Mouse (Mus musculus) heart, adult 2 months (tissue): ENCODE measurements at regions not wholly inside any gene's neighbourhood (a gene's known extent, or its start where the extent isn't known, plus 50 kb on each side); places are given as distances from the start of the nearest gene placed in this dataset.
A peak's percentile ranks its signal among the peaks of the same experiment; 100 is the strongest.

ENCODE experiments used
- DNase-seq, 2 experiments: peaks; one replicate each; pipeline ENCODE4 v3.0.0; 2021
- H3K27ac ChIP-seq: fragments of 200-600 bp; 2 replicates; pipeline ENCODE4 v1.8.1; 2022
- H3K27me3 ChIP-seq: fragments of 200-500 bp; 2 replicates; pipeline ENCODE4 v1.6.1; 2012; ENCODE audit warnings: mild to moderate bottlenecking, low read length, inconsistent platforms, mixed read lengths; ENCODE audit not compliant: control insufficient read depth, insufficient read depth
- H3K36me3 ChIP-seq: fragments of 200-500 bp; 2 replicates; pipeline ENCODE4 v1.6.1; 2012; ENCODE audit warnings: low read length, inconsistent platforms; ENCODE audit not compliant: control insufficient read depth, insufficient read depth
- H3K4me1 ChIP-seq: fragments of 200-500 bp; 2 replicates; pipeline ENCODE4 v1.6.1; 2011; ENCODE audit warnings: low read length; ENCODE audit not compliant: control insufficient read depth, insufficient read depth
- H3K4me3 ChIP-seq: fragments of 200-600 bp; 2 replicates; pipeline ENCODE4 v1.8.1; 2022
- H3K79me2 ChIP-seq: fragments of 200-500 bp; replicated peaks from 2 replicates; pipeline ENCODE4 v1.6.1; 2012; ENCODE audit warnings: mild to moderate bottlenecking, inconsistent platforms, low read length, moderate library complexity, mixed read lengths; ENCODE audit not compliant: control insufficient read depth, insufficient read depth
- H3K9ac ChIP-seq: fragments of 200-500 bp; 2 replicates; pipeline ENCODE4 v1.6.1; 2012; ENCODE audit warnings: low read depth, mild to moderate bottlenecking, control low read depth, inconsistent platforms, low read length, mixed read lengths
- CTCF ChIP-seq: fragments of 200-600 bp; IDR thresholded peaks from 2 replicates; pipeline ENCODE4 v1.8.1; 2022; ENCODE audit warnings: antibody characterized with exemption, mild to moderate bottlenecking, moderate library complexity
- EP300 ChIP-seq: fragments of 200-500 bp; IDR thresholded peaks from 2 replicates; pipeline ENCODE4 v1.6.1; 2011; ENCODE audit warnings: low read depth, low read length, control low read depth; ENCODE audit not compliant: insufficient read depth
- POLR2A ChIP-seq: fragments of 200-500 bp; IDR thresholded peaks from 2 replicates; pipeline ENCODE4 v1.6.1; 2011; ENCODE audit warnings: mild to moderate bottlenecking, low read depth, low read length, control low read depth; ENCODE audit not compliant: insufficient read depth
- WGBS: fragments of 180-500 bp; shearing (Covaris S2); methylation state at CpG from one replicate; pipeline ENCODE4 v1.1.7; 2018; 5-methylcytosine and 5-hydroxymethylcytosine counted together
- intact Hi-C: fragments of 180-260 bp; cut with DNase I; formaldehyde crosslinking; loops from one replicate; pipeline ENCODE4 v1.15.1; 2025

DNA sequence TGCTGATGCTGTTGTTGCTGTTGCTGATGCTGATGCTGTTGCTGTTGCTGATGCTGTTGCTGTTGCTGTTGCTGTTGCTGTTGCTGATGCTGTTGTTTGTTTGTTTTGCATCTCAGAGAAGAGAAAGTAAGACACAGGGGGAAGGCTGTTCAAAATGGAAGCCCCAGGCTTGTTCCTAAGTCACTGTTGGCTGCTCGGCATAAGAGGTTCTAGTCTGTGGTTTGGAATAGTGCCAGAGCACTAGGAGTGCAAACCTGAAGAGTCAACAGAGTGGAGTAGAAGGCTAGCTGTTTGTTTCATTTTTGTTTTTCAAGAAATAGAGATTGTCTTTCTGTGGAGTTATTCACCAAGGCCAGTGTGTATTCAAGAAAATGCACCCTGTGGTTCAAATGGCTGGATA is 75.1 kb upstream of the Nkx2-2 start:
- intact Hi-C loops, result no loop called here
- no peak for TF ChIP-seq POLR2A
- no peak for TF ChIP-seq CTCF
- TF ChIP-seq EP300, result no peak
- WGBS, result 38% methylated on average over 1 of the region's 1 CpGs

DNA sequence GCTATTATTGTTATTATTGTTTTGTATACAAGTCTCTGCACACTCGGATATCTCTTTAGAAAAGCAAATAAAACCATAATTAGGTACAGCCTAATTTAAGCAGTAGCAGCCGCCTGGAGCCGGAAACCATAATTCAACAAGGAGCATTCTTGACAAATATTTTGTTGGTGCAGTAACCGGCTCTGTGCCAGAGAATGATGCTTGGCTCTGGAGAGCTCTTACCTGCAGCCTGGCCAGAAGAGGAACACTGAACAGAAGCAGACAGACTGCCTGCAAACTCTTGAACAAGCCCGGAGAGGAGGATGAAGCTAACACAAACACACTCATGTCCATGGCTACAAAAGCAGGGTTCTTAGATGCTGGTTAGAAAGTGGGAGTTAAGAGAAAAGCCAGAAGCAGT is 73.9 kb upstream of the Nkx2-2 start:
- intact Hi-C loops, result no loop called here
- TF ChIP-seq CTCF (no peak), EP300 (no peak)
- no peaks in the 10 kb centered on the region for H3K4me1 ChIP-seq
- no peak overlapping the region for H3K4me3 ChIP-seq
- no peak for DNase-seq
- no peaks in the 10 kb centered on the region for H3K36me3 ChIP-seq
- H3K27ac ChIP-seq, result no peak overlapping the region
- no peaks in the 10 kb centered on the region for H3K79me2 ChIP-seq
- 71% methylated on average over 5 of the region's 5 CpGs for whole genome bisulfite sequencing
- H3K9ac ChIP-seq, result no peak overlapping the region
- H3K27me3 ChIP-seq, result no peaks in the 10 kb centered on the region

More for the DNA sequence above, 75.1 kb upstream of the Nkx2-2 start:
- no peak overlapping the region for H3K27ac ChIP-seq
- no peaks in the 10 kb centered on the region for H3K27me3 ChIP-seq
- H3K9ac ChIP-seq, result no peak overlapping the region
- no peaks in the 10 kb centered on the region for H3K36me3 ChIP-seq
- DNase-seq, result no peak
- no peaks in the 10 kb centered on the region for H3K79me2 ChIP-seq
- no peaks in the 10 kb centered on the region for H3K4me1 ChIP-seq
- H3K4me3 ChIP-seq, result no peak overlapping the region

DNA sequence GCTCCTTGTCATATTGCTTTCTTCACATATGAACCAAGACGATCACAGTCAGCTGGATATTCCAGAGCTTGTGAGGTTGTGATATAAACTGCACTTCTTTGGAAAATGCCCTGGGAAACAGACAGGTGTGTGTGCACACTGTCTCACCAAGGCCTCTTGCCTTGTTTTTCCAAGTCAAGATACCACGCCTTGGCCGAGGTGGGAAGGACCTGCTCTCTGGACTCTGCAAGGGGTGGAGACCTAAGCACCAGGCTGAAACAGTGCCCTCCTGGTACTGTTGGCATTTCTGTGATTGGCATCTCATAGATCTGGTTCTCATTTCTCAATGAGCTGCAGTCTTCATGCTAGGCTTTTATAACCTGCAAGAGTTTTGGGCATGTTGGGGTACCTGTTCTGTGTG is 73.2 kb upstream of the Nkx2-2 start:
- Histone ChIP-seq H3K4me3 (no peak overlapping the region), H3K79me2 (no peaks in the 10 kb centered on the region), H3K4me1 (no peaks in the 10 kb centered on the region), H3K27me3 (no peaks in the 10 kb centered on the region), H3K9ac (no peak overlapping the region), H3K36me3 (no peaks in the 10 kb centered on the region), H3K27ac (no peak overlapping the region)
- no peak for DNase-seq
- 80% methylated on average over 3 of the region's 3 CpGs for WGBS
- intact Hi-C loops, result no loop called here
- TF ChIP-seq EP300, result no peak
- TF ChIP-seq CTCF, result no peak
- TF ChIP-seq POLR2A, result no peak

DNA sequence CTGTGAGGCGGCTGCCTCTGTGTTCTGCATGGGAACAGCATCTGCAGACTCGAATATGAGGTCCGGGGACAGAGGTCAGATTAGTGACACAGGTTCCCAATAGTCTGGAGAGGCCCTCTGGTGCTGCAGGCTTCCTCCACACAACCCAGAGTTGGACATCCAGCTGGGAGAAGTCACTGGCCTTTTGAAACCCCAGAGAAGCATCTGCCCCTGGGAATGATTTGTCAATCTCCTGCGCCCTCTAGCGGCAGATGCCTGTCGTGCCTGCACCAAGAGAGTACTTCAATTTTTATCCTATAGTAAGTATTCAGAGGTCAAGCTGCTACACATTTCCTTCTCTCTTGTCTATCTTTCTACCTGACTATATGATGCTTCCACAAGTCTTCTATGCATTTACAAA is 62.7 kb upstream of the Nkx2-2 start:
- H3K36me3 ChIP-seq, result no peaks in the 10 kb centered on the region
- H3K4me3 ChIP-seq, result no peak overlapping the region
- DNase-seq, result peak; percentile 23 to 62
- H3K9ac ChIP-seq, result no peak overlapping the region
- H3K4me1 ChIP-seq, result no peaks in the 10 kb centered on the region
- 24% methylated on average over 6 of the region's 6 CpGs for WGBS
- H3K27ac ChIP-seq, result no peak overlapping the region
- intact Hi-C loops, result loop anchor here (1.0 to 10.0 kb wide), 3 partner anchors 79 to 622 kb away; no protein-coding TSS in a partner anchor
- TF ChIP-seq CTCF (peak; percentile 87), POLR2A (no peak), EP300 (no peak)
- no peaks in the 10 kb centered on the region for H3K27me3 ChIP-seq
- no peaks in the 10 kb centered on the region for H3K79me2 ChIP-seq

DNA sequence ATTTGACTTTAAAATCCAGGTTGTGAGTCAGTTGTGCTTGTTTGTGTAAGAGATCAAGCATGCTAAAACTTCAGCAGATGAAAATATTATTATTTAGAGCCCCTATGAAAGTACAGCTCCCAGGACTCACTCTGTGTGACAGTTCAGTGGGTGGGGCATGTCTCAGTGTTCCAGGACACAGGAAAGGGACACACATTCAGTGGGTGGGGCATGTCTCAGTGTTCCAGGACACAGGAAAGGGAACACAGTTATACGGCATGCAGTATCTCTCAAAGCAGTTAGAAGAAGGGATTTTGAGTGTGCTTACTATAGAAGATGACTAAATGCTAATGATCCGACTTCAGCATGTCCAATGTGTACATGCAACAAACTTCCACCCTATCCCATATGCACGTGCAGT is 60.9 kb upstream of the Nkx2-2 start:
- no peaks in the 10 kb centered on the region for H3K36me3 ChIP-seq
- no peak overlapping the region for H3K4me3 ChIP-seq
- TF ChIP-seq EP300 (no peak), CTCF (no peak), POLR2A (no peak)
- no peaks in the 10 kb centered on the region for H3K4me1 ChIP-seq
- no peak for DNase-seq
- WGBS, result 54% methylated on average over 3 of the region's 3 CpGs
- H3K79me2 ChIP-seq, result no peaks in the 10 kb centered on the region
- no peak overlapping the region for H3K27ac ChIP-seq
- intact Hi-C loops, result loop anchor here (5.0 to 10.0 kb wide), 2 partner anchors 78 to 620 kb away; no protein-coding TSS in a partner anchor
- no peaks in the 10 kb centered on the region for H3K27me3 ChIP-seq
- H3K9ac ChIP-seq, result no peak overlapping the region

DNA sequence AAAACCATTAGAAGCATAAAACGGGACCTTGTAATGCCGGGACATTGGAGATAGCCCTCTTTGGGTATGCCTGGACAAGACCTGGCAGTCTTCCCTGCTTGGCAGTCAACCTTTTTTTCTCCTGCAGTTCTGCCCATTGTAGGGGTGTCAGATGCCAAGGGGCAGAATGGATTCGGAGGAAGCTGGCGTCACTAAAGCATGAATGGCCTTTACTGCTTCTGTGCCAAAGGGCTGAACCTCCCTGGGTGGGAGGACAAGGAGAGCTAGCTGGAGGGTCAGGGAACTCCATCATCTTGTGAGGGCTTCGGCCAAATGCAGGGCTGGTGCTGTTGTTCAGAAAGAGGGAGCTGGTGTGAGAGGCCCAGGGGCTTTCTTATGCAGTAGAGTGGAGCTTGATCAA is 60.1 kb upstream of the Nkx2-2 start:
- Histone ChIP-seq H3K36me3 (no peaks in the 10 kb centered on the region), H3K9ac (no peak overlapping the region), H3K4me1 (no peaks in the 10 kb centered on the region), H3K27me3 (no peaks in the 10 kb centered on the region), H3K4me3 (no peak overlapping the region), H3K79me2 (no peaks in the 10 kb centered on the region), H3K27ac (no peak overlapping the region)
- intact Hi-C loops, result loop anchor here (10.0 kb wide), 1 partner anchor 619 kb away; no protein-coding TSS in a partner anchor
- TF ChIP-seq POLR2A, result no peak
- TF ChIP-seq CTCF, result no peak
- no peak for TF ChIP-seq EP300
- 46% methylated on average over 5 of the region's 5 CpGs for WGBS
- DNase-seq, result no peak
